Mouse (Mus musculus): ENCODE measurements around the gene Coq10b.

DNA sequence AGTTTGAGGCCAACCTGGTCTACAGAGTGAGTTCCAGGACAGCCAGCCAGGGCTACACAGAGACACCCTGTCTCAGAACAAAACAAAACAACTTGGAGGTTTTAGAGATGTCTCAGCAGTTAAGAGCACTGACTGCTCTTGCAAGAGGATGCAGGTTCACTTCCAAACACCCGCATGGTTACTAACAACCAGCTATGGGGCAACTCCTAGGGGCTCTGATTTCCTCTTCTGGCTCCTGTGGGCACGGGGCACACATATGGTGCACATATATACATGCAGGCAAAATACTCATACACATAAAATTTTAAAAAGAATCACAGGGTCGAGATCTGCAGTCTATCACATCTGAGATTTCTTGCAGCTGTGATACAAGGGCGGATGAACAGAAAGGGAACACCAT lies 23.1 kb upstream of the Coq10b start:
- TF ChIP-seq CTCF (IDR thresholded peaks at IDR 0.05; ENCODE audit: extremely low read depth, insufficient read length, insufficient replicate concordance, low read depth, low read length) (no peak), POLR2A (IDR thresholded peaks at IDR 0.05; ENCODE audit: low read depth, low read length) (no peak)
